Mouse (Mus musculus): ENCODE measurements at regions not wholly inside any gene's neighbourhood (a gene's known extent, or its start where the extent isn't known, plus 50 kb on each side); places are given as distances from the start of the nearest gene placed in this dataset.

DNA sequence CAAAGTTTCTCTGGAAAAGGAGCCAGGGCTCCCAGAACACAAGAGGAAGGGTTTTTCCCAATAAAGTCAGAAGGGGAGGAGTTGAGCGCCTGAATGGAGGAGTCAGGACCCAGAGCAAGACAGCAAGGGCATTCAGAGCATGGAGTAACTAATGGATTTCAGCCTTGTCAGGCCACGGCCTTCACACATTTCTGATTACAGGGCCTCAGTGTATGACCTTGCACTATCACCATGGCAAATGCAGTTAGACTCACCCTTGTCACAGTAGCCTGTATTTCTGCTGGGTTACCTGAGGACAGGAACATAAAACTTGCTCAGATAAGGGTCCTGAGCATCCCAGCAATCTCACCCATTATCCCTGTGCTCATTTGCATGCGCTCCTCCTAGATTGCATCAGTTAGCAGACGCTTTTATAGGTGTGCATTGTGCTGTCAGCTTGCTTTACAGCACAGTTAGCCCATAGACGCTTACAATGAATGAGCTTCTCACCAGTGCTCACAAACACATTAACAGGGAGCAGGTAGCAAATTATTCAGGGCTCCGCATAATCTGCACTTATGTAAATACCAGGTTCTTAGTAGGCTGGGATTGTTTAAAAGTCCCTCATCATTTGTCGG is 547.4 kb downstream of the Insc start:
- no peak for TF ChIP-seq CTCF (IDR thresholded peaks at IDR 0.05; ENCODE audit: low read depth)
- TF ChIP-seq EP300 (IDR thresholded peaks at IDR 0.05; ENCODE audit: low read depth): no peak
